Mouse (Mus musculus) bone marrow, adult 2 months (tissue): ENCODE results near the gene Akap12. TPM values are rescaled to one million over a fixed set of nuclear protein-coding genes. Genes with fewer than 3 reads are reported as not detected.

ENCODE experiments used
- H3K27ac ChIP-seq: fragments of 200-500 bp; 2 replicates; pipeline ENCODE4 v1.5.1; 2012; ENCODE audit warnings: low read depth, mild to moderate bottlenecking, control low read depth, inconsistent platforms, low read length; ENCODE audit not compliant: control insufficient read depth, poor library complexity, insufficient read depth
- H3K4me1 ChIP-seq: fragments of 200-500 bp; 2 replicates; pipeline ENCODE4 v1.6.1; 2011; ENCODE audit warnings: low read length; ENCODE audit not compliant: control insufficient read depth, insufficient read depth
- H3K4me3 ChIP-seq: fragments of 200-500 bp; replicated peaks from 2 replicates; pipeline ENCODE3; 2011; ENCODE audit warnings: mild to moderate bottlenecking, low read depth, low read length, control low read depth; ENCODE audit not compliant: control insufficient read depth
- CTCF ChIP-seq: fragments of 200-500 bp; IDR thresholded peaks from 2 replicates; pipeline ENCODE4 v1.5.1; 2011; ENCODE audit warnings: low read length, control low read depth; ENCODE audit not compliant: control insufficient read depth, insufficient read depth
- POLR2A ChIP-seq: fragments of 200-500 bp; IDR thresholded peaks from 2 replicates; pipeline ENCODE4 v1.6.1; 2011; ENCODE audit warnings: low read depth, mild to moderate bottlenecking, control low read depth, low read length, borderline replicate concordance; ENCODE audit not compliant: control insufficient read depth
- whole genome bisulfite sequencing: fragments of 180-500 bp; shearing (Covaris S2); methylation state at CpG from one replicate; pipeline ENCODE4 v1.1.7; 2018; 5-methylcytosine and 5-hydroxymethylcytosine counted together
- polyA plus RNA-seq: library from polyadenylated mRNA; stranded (reverse); fragments of >200 nt; gene quantifications from 2 replicates; pipeline ENCODE4 v1.2.4, GENCODE M21; 2011; ENCODE audit warnings: low replicate concordance; ENCODE audit not compliant: missing spikeins, insufficient read depth, insufficient read length

The Akap12 gene
- polyA plus RNA-seq, 1 experiment = 26.8 TPM

DNA sequence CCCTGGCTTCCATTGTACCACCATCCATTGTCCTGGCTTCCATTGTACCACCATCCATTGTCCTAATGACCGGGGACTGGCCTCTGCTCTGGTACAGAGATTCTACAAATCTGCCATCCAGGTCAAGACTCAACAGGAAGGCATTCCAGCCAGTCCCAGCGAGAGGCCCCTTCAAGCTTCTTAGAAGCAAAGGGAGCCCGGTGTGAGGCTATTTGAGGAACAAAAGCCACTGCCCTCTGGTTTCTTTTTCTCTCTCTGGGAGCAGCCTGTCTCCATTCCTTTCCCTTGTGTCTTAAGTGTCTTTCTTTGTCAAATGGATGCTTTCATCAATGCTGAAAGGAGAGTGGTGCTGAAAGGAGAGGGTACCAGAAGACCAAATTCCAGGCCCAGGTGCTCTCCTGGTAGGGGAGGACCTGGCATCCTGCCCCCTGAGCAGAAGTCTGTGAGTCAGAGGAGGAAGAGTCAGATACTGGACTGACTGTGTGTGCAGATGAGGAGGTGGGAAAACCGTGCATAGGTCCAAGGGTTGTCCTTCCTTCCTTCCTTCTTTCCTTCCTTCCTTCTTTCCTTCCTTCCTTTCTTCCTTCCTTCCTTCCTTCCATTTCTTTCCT lies 16.8 kb upstream of the Akap12 start:
- TF ChIP-seq POLR2A (no peak), CTCF (no peak)
- Histone ChIP-seq H3K4me3 (no peak overlapping the region), H3K27ac (no peak overlapping the region), H3K4me1 (no peaks in the 10 kb centered on the region; the same call in 1 of the 2 replicates)
- 62% methylated on average over 4 of the region's 4 CpGs for WGBS

DNA sequence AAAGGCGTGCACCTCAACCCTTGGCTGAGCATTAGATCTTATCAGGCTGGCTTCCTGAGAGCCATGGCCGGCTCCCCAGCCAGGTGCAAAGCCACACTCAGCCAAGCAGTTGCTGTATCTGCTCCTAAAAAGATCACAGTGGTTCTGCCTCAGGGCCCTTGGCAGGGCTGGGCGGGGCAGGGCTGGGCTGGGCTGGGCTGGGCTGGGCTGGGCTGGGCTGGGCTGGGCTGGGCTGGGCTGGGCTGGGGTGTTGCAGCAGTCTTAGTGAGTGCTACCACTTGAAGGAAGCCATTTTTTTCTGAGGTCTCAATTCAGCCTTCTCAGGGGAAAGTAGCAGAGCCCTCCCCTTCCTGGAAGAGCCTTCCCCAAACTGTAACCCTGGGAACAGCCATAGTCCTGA lies 15.5 kb upstream of the Akap12 start:
- no peak overlapping the region for H3K27ac ChIP-seq
- WGBS = 41% methylated on average over 3 of the region's 3 CpGs
- H3K4me3 ChIP-seq = no peak overlapping the region
- H3K4me1 ChIP-seq = no peaks in the 10 kb centered on the region; the same call in 1 of the 2 replicates
- no peak for TF ChIP-seq POLR2A
- no peak for TF ChIP-seq CTCF

DNA sequence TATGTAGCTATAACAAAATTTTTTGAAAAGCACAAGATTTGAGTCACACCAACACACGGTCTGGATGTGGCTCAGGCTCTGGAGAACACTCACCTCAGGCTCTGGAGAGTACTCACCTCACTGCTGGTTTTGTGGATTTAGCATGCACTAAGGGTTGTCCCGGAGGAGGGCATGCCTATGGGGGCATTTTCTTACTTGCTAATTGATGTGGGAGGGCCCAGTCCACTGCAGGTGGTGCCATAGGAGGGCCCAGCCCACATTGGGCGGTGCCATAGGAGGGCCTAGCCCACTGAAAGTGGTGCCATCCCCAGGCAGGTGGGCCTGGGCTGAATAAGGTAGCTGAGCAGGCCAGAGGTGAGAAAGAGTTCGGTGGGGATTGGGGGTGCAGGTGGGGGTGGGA lies 12.6 kb upstream of the Akap12 start:
- Histone ChIP-seq H3K27ac (no peak overlapping the region), H3K4me1 (no peaks in the 10 kb centered on the region; the same call in 1 of the 2 replicates), H3K4me3 (no peak overlapping the region)
- WGBS = 76% methylated on average over 4 of the region's 4 CpGs
- TF ChIP-seq CTCF = no peak
- TF ChIP-seq POLR2A = no peak

DNA sequence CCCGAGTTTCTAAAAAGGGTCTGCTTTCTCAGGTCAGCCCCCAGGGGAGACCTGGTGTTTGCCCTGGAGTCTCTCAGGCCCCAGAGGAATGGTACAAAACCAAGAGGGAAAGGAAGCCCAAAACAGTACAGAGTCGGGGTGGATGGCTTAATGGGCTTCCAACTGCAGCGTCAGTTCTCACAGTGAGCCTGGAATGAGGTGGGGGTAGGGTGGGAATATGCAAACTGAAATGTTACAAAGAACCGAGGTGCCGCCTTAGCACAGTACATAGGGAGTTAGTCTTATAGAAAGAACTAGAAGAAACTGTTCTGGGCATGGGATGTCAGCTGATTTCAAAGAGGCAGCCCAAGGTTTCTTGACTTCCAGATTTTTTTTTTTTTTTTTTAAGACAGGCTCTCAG lies 11.7 kb upstream of the Akap12 start:
- TF ChIP-seq CTCF (no peak), POLR2A (no peak)
- H3K4me1 ChIP-seq = no peaks in the 10 kb centered on the region; the same call in 1 of the 2 replicates
- WGBS = 63% methylated on average over 5 of the region's 5 CpGs
- no peak overlapping the region for H3K4me3 ChIP-seq
- no peak overlapping the region for H3K27ac ChIP-seq

DNA sequence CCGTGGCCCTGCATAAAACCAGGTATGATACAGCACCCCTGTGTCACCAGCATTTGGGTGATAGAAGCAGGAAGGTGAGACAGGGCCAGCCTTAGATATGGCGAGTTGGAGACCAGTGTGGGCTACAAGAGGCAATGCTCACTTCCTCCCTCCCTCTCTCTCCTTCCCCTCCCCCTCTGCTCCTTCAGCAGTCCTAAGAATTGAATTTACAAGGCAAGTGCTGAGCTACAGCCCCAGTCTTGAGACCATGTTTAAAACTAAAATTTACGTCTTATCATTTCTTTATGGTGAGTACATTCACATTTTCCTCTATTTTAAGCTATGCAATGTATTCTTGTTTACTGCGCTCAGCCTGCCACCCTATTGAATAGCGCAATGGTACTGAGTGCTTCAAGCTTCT lies 5.3 kb upstream of the Akap12 start:
- Histone ChIP-seq H3K4me3 (no peak overlapping the region), H3K27ac (peak overlapping the region; percentile 58), H3K4me1 (no peaks in the 10 kb centered on the region; the same call in 1 of the 2 replicates)
- 59% methylated on average over 5 of the region's 5 CpGs for WGBS
- TF ChIP-seq POLR2A (no peak), CTCF (no peak)

DNA sequence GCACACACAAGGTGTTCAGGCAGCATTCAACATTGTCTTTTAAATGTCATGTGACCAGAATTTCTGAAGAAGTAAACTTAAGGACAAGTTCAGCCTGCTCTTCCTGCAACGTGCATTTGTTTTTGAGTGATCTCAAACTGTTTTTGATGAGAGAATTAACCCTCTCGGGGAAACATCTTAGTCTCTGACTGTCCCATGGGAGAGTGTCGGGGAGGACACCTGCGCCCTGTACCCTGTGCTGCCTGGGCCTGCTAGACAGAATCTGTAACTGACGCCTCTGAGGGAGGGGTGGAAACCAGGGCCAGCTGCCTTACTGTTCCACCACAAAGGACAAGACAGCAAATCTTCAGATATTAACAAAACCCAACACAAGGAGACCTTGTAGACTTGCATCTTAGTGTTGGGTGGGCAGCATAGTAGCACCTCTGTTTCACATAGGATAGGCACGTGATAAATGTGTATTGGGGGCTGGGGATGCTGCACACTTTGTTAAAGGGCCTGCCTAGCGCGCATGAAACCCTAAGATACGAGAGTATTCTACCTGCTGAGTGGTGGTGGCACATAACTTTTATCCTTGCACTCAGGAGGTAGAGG lies 4.7 kb upstream of the Akap12 start:
- Histone ChIP-seq H3K4me1 (no peaks in the 10 kb centered on the region; the same call in 1 of the 2 replicates), H3K27ac (peak overlapping the region; percentile 81; the same call in 1 of the 2 replicates), H3K4me3 (no peak overlapping the region)
- 73% methylated on average over 9 of the region's 9 CpGs for WGBS
- TF ChIP-seq POLR2A (no peak), CTCF (no peak)

DNA sequence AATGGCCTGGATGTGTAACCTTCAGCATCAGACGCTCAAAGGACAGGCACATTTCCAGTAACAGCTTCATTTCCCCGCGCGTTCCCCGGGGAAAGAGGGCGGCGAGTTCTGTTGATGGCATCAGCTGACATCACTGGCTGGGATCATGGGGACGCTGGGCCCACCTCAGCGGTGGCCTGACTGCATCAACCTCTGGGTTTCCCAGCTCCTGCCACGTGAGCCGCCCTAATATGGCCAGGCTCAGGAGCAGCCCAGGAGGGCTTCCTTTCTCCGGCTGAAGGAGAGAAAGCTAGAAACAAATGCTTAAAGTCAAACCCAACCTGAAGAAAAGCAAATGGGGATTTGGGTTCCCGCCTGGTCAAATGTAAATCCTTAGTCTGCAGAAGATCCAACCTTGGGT lies 539 bp upstream of the Akap12 start:
- H3K4me1 ChIP-seq = no peaks in the 10 kb centered on the region
- 68% methylated on average over 13 of the region's 13 CpGs for WGBS
- no peak overlapping the region for H3K4me3 ChIP-seq
- no peak overlapping the region for H3K27ac ChIP-seq
- TF ChIP-seq CTCF (no peak), POLR2A (no peak)

DNA sequence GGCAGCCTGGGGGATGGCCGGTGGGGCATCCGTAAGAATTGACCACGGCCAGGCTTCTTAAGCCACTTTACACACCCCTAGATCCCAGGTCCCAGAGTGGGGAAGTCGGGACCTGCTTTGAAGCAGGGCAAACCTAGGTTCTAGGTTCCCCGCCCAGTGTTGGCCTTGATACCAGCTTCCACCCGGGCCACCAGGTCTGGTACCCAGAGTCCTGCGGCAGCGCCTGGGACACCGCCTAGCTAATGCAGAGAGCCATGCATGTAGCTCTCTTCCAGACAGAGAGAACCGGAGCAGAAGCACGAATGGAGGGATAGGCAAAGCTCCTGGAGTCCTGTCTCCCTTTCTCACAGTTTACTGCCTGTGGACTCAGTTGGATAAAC lies 741 bp downstream of the Akap12 start:
- Histone ChIP-seq H3K4me1 (no peaks in the 10 kb centered on the region), H3K27ac (peak overlapping the region; percentile 86), H3K4me3 (peak overlapping the region; percentile 70)
- TF ChIP-seq POLR2A (no peak), CTCF (no peak)
- 12% methylated on average over 11 of the region's 11 CpGs for WGBS

DNA sequence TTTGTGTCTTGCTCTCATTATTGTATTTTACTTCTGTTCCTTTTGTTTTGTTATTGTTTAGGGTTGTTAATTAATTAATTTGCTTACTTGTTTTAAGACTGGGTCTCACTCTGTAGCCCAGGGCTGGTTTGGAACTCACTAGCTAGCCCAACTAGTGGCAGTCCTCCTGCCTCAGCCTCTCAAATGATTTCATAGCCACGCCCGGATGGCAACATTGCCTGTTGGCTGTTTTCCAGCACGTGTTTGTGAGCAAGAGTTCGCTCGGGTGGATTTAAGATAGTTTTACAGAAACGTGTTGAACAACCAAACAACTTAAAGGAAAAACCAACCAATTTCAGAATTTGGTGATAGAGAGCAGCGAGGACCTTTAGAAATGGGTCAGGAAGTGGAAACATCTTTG lies 1.3 kb downstream of the Akap12 start:
- H3K4me1 ChIP-seq = no peaks in the 10 kb centered on the region
- TF ChIP-seq CTCF (no peak), POLR2A (no peak)
- no peak overlapping the region for H3K27ac ChIP-seq
- WGBS = 69% methylated on average over 7 of the region's 7 CpGs
- H3K4me3 ChIP-seq = no peak overlapping the region
